Mouse (Mus musculus) stomach, postnatal 0 days (tissue): ENCODE results near the gene Rhobtb1.

ENCODE experiments used
- CTCF ChIP-seq: IDR thresholded peaks from 2 replicates; pipeline ENCODE4 v1.5.1; 2016; ENCODE audit warnings: antibody characterized with exemption, low read depth, mild to moderate bottlenecking, moderate library complexity
- EP300 ChIP-seq: optimal IDR thresholded peaks from 2 replicates; pipeline ENCODE3; 2016; ENCODE audit warnings: antibody characterized with exemption

DNA sequence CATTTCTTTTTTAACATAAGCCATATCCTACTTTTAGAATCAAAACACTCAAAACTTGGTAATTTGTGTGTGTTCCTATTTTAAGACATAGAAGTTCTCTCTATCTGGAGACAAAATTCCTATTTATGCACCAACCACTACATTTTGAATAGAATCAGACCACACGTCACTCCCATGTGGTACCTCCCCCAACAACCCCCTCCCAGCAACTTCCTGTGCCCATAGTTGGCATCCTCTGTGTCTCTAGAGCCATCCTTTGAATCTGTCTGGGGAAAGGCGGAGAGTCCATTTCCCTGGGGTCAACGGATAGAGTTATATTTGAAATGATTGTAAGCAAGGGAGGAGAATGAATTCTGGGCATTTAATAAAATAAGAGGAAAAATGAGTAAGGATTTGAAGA is 24.9 kb downstream of the Rhobtb1 start:
- TF ChIP-seq EP300 (no peak), CTCF (no peak)
